8 mouse cellular contexts compared by ENCODE assay signal in the genomic region with DNA sequence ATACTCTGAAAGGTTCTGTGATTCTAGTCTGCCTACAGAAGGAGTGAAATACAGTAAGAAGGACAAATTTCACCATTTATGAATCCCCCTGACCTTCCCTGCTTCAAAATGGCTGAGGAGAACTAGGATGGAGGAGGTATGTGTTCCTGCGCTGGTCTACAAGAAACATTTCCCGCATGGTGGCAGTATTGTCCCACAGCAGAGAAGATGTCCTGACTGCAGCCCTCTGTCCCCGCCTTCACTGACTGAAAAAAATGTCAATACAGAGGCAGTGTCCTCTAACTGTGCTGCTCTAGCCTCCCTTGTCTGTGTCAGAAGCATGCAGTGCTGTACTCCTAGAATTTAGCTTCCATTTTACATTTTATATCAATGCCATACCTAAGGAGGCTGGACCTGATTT.
A peak's percentile ranks its signal among the peaks of the same experiment; 100 is the strongest.
DNase-seq lines count a peak whose midpoint lies in the region; ATAC-seq and TF ChIP-seq lines count a peak whose summit lies in the region.
"Not testable (repeated sequence)": the region's sequence is repeated elsewhere in the genome, so short reads cannot be mapped to it uniquely, and the experiment has no call there.

No protein-coding gene starts in this region.

- H3K36me3 ChIP-seq in MEL (ENCODE audit: control insufficient read depth in 1 of 2, insufficient read depth in 2 of 2, low read length in 2 of 2); hindbrain, embryonic 13.5 days; liver, postnatal 0 days (replicated peaks; ENCODE audit: insufficient read depth, low read length); midbrain, embryonic 15.5 days (replicated peaks); stomach, embryonic 16.5 days (ENCODE audit: control insufficient read depth, insufficient read depth, low read length): not testable (repeated sequence)
- H3K36me3 ChIP-seq in embryonic facial prominence, embryonic 10.5 days (replicated peaks), result peaks cover 61% of the 10 kb centered on the region

- H3K9ac ChIP-seq in MEL (ENCODE audit: control insufficient read depth, low read depth, low read length, poor library complexity, severe bottlenecking), result peak overlapping the region; percentile 67
- not testable (repeated sequence) for H3K9ac ChIP-seq in hindbrain, embryonic 13.5 days; liver, postnatal 0 days (replicated peaks); midbrain, embryonic 15.5 days; stomach, embryonic 16.5 days (ENCODE audit: low read length)

- TF ChIP-seq RAD21 in MEL (IDR thresholded peaks at IDR 0.05; ENCODE audit: low read depth, low read length), result peak; percentile 49

- H3K4me3 ChIP-seq in MEL (ENCODE audit: control insufficient read depth in 1 of 2, insufficient read depth in 1 of 2, low read depth in 2 of 2, low read length in 2 of 2), result peak overlapping the region; percentile 40 to 42
- peak overlapping the region; percentile 34; the same call in 1 of the 2 replicates for H3K4me3 ChIP-seq in embryonic facial prominence, embryonic 10.5 days
- peak overlapping the region; percentile 22 for H3K4me3 ChIP-seq in hindbrain, embryonic 13.5 days
- H3K4me3 ChIP-seq in liver, postnatal 0 days (ENCODE audit: low read depth, low read length), result peak overlapping the region; percentile 27; the same call in 1 of the 2 replicates
- peak overlapping the region; percentile 27 for H3K4me3 ChIP-seq in midbrain, embryonic 15.5 days
- H3K4me3 ChIP-seq in stomach, embryonic 16.5 days (replicated peaks; ENCODE audit: low read length), result peak overlapping the region; percentile 25; the same call in 1 of the 2 replicates

- peak overlapping the region; percentile 23; the same call in 1 of the 2 replicates for H3K4me2 ChIP-seq in hindbrain, embryonic 13.5 days
- not testable (repeated sequence) for H3K4me2 ChIP-seq in liver, postnatal 0 days (ENCODE audit: low read depth, low read length)
- H3K4me2 ChIP-seq in midbrain, embryonic 15.5 days, result peak overlapping the region; percentile 35
- H3K4me2 ChIP-seq in stomach, embryonic 16.5 days (ENCODE audit: low read depth, low read length), result peak overlapping the region; percentile 24; the same call in 1 of the 2 replicates

- not testable (repeated sequence) for H3K4me1 ChIP-seq in MEL (ENCODE audit: control insufficient read depth in 1 of 2, insufficient read depth in 2 of 2, low read length in 2 of 2); embryonic facial prominence, embryonic 10.5 days; hindbrain, embryonic 13.5 days (replicated peaks); liver, postnatal 0 days (ENCODE audit: insufficient read depth); midbrain, embryonic 15.5 days; stomach, embryonic 16.5 days (ENCODE audit: control insufficient read depth, insufficient read depth, low read length)

- H3K9me3 ChIP-seq in MEL (replicated peaks; ENCODE audit: insufficient read depth, low read length); embryonic facial prominence, embryonic 10.5 days; hindbrain, embryonic 13.5 days; liver, postnatal 0 days (ENCODE audit: low read length); midbrain, embryonic 15.5 days; stomach, embryonic 16.5 days (replicated peaks; ENCODE audit: control insufficient read depth, low read length): not testable (repeated sequence)

- peak overlapping the region; percentile 93 for H3K27ac ChIP-seq in MEL (ENCODE audit: control insufficient read depth, low read depth, low read length)
- H3K27ac ChIP-seq in embryonic facial prominence, embryonic 10.5 days (replicated peaks), result peak overlapping the region; percentile 69; the same call in 1 of the 2 replicates
- H3K27ac ChIP-seq in hindbrain, embryonic 13.5 days, result peak overlapping the region; percentile 69
- not testable (repeated sequence) for H3K27ac ChIP-seq in liver, postnatal 0 days (ENCODE audit: low read depth)
- peak overlapping the region; percentile 67 for H3K27ac ChIP-seq in midbrain, embryonic 15.5 days
- peak overlapping the region; percentile 18; the same call in 1 of the 2 replicates for H3K27ac ChIP-seq in stomach, embryonic 16.5 days (ENCODE audit: low read length)

- DNase-seq in MEL (ENCODE audit: low read depth, low spot score), result peak; percentile 81
- peak; percentile 47 for DNase-seq in embryonic facial prominence, embryonic 10.5 days (ENCODE audit: low spot score)
- DNase-seq in forelimb bud, embryonic 11.5 days (ENCODE audit: low read depth, low spot score), result peak; percentile 64
- DNase-seq in layer of hippocampus, adult 9-11 months, result peak; percentile 22
- peak; percentile 58 for DNase-seq in liver, postnatal 0 days

- TF ChIP-seq CTCF in MEL (IDR thresholded peaks at IDR 0.05 in 2 of 3, conservative IDR thresholded peaks at IDR 0.05 in 1 of 3; ENCODE audit: control insufficient read depth in 1 of 3, insufficient read depth in 1 of 3, low read depth in 2 of 3, low read length in 3 of 3, poor library complexity in 1 of 3, severe bottlenecking in 1 of 3), result peak; percentile 45 to 59 (median 49)
- TF ChIP-seq CTCF in liver, postnatal 0 days (IDR thresholded peaks at IDR 0.05; ENCODE audit: low read depth), result peak; percentile 81

- not testable (repeated sequence) for TF ChIP-seq POLR2A in MEL (IDR thresholded peaks at IDR 0.05; ENCODE audit: control insufficient read depth in 1 of 2, insufficient read depth in 1 of 2, low read depth in 1 of 2, low read length in 2 of 2, poor library complexity in 1 of 2)

- TF ChIP-seq EP300 in MEL (IDR thresholded peaks at IDR 0.05; ENCODE audit: low read depth in 1 of 2, low read length in 2 of 2), result peak in 1 of 2 experiments; percentile 49; a peak in 2 of 4 replicates
- TF ChIP-seq EP300 in liver, postnatal 0 days (IDR thresholded peaks at IDR 0.05; ENCODE audit: low read depth), result not testable (repeated sequence)

- not testable (repeated sequence) for H3K27me3 ChIP-seq in MEL (ENCODE audit: control insufficient read depth in 1 of 2, insufficient read depth in 2 of 2, low read length in 2 of 2); embryonic facial prominence, embryonic 10.5 days (replicated peaks; ENCODE audit: low read depth, poor library complexity, severe bottlenecking); hindbrain, embryonic 13.5 days; liver, postnatal 0 days (ENCODE audit: insufficient read depth, low read length); midbrain, embryonic 15.5 days (replicated peaks); stomach, embryonic 16.5 days (ENCODE audit: control insufficient read depth, insufficient read depth, low read length)

- H3K79me2 ChIP-seq in MEL (ENCODE audit: control insufficient read depth, insufficient read depth, low read length, poor library complexity), result not testable (repeated sequence)

- peak; percentile 59; the same call in 1 of the 2 replicates for ATAC-seq in hindbrain, embryonic 13.5 days (ENCODE audit: low FRiP score)
- ATAC-seq in liver, postnatal 0 days, result peak; percentile 79
- peak; percentile 77 for ATAC-seq in midbrain, embryonic 15.5 days (replicated peaks)
- ATAC-seq in stomach, embryonic 16.5 days (ENCODE audit: insufficient read depth, low FRiP score), result 0 out of 2 replicates have a peak, but pooled peaks have one; percentile 62

- WGBS in embryonic facial prominence, embryonic 10.5 days, result 60% methylated on average over 3 of the region's 3 CpGs
- WGBS in hindbrain, embryonic 13.5 days, result 68% methylated on average over 3 of the region's 3 CpGs
- WGBS in liver, postnatal 0 days (ENCODE audit: insufficient replicate concordance), result 59% methylated on average over 3 of the region's 3 CpGs
- WGBS in midbrain, embryonic 15.5 days, result 49% methylated on average over 3 of the region's 3 CpGs
- 82% methylated on average over 3 of the region's 3 CpGs for WGBS in stomach, embryonic 16.5 days

TF ChIP-seq in MEL, 35 proteins besides CTCF, POLR2A, EP300 and RAD21:
- TF ChIP-seq POLR2AphosphoS2 (IDR thresholded peaks at IDR 0.05; ENCODE audit: low read length) (0 out of 2 replicates have a peak, but pooled peaks have one; percentile 32), ZNF384 (IDR thresholded peaks at IDR 0.05; ENCODE audit: low read depth, low read length) (peak; percentile 97), ETS1 (IDR thresholded peaks at IDR 0.05; ENCODE audit: low read depth, low read length) (peak; percentile 93), ZKSCAN1 (IDR thresholded peaks at IDR 0.05; ENCODE audit: low read depth, low read length) (peak; percentile 56; the same call in 1 of the 2 replicates), MYB (IDR thresholded peaks at IDR 0.05; ENCODE audit: low read depth, low read length) (0 out of 2 replicates have a peak, but pooled peaks have one; percentile 8), SMC3 (IDR thresholded peaks at IDR 0.05; ENCODE audit: low read depth, low read length) (peak; percentile 36; the same call in 1 of the 2 replicates), HCFC1 (IDR thresholded peaks at IDR 0.05; ENCODE audit: low read depth, low read length) (peak; percentile 59), ZC3H11A (IDR thresholded peaks at IDR 0.05; ENCODE audit: low read depth, low read length) (peak; percentile 31; the same call in 1 of the 2 replicates)

Comparison
In these comparisons a context has a peak if more than half of its experiments do, and no peak if none do; other contexts are left out.
1. DNase-seq: peak in every context shown above with its lines; median percentile 81 in MEL; 64 in forelimb bud, embryonic 11.5 days; 58 in liver, postnatal 0 days; 47 in embryonic facial prominence, embryonic 10.5 days; 22 in layer of hippocampus, adult 9-11 months.